Mouse (Mus musculus): ENCODE results near the gene Lyzl4. TPM values are rescaled to one million over a fixed set of nuclear protein-coding genes. Genes with fewer than 3 reads are reported as not detected.

Lyzl4 gene
- not detected for total RNA-seq (2021)

- peak; percentile 57 for DNase-seq (ENCODE audit: low spot score)
- intact Hi-C loops (cut with DNase I) = loop anchor here (5.0 kb wide), 1 partner anchor 35 kb away; no protein-coding TSS in a partner anchor
These were observed at the start of gene Lyzl4 for GRCm38 (mm10) chr9:121642001-121642400. Gene Lyzl4, minus strand, starts transcription at chr9:121642096.

- DNase-seq (ENCODE audit: low spot score) = no peak
- intact Hi-C loops (cut with DNase I) = no loop called here
These were observed 48.8 kb upstream of the Lyzl4 start for GRCm38 (mm10) chr9:121690734-121691133.

- intact Hi-C loops (cut with DNase I) = no loop called here
- no peak for DNase-seq (ENCODE audit: low spot score)
These were observed 48.3 kb upstream of the Lyzl4 start for GRCm38 (mm10) chr9:121690200-121690651.

GRCm38 (mm10) chr9:121684702-121685101, 42.8 kb upstream of the Lyzl4 start:
- no peak for DNase-seq (ENCODE audit: low spot score)
- intact Hi-C loops (cut with DNase I) = no loop called here

GRCm38 (mm10) chr9:121682037-121682680, 40.3 kb upstream of the Lyzl4 start:
- intact Hi-C loops (cut with DNase I) = no loop called here

GRCm38 (mm10) chr9:121681191-121681590, 39.3 kb upstream of the Lyzl4 start:
- no peak for DNase-seq (ENCODE audit: low spot score)
- intact Hi-C loops (cut with DNase I) = no loop called here

More at GRCm38 (mm10) chr9:121682037-121682680, 40.3 kb upstream of the Lyzl4 start:
- no peak for DNase-seq (ENCODE audit: low spot score)

- intact Hi-C loops (cut with DNase I) = loop anchor here (5.0 kb wide), 1 partner anchor 37 kb away; the partner anchor contains the start of genes Lyzl4 and Vipr1
- DNase-seq (ENCODE audit: low spot score) = no peak
These were observed 37.7 kb upstream of the Lyzl4 start for GRCm38 (mm10) chr9:121679549-121679948.

- intact Hi-C loops (cut with DNase I) = loop anchor here (5.0 kb wide), 1 partner anchor 35 kb away; the partner anchor contains the start of genes Lyzl4 and Vipr1
- DNase-seq (ENCODE audit: low spot score) = no peak
These were observed 35.6 kb upstream of the Lyzl4 start for GRCm38 (mm10) chr9:121677476-121677875.

- intact Hi-C loops (cut with DNase I) = loop anchor here (5.0 kb wide), 1 partner anchor 35 kb away; the partner anchor contains the start of genes Lyzl4 and Vipr1
- no peak for DNase-seq (ENCODE audit: low spot score)
These were observed 35.2 kb upstream of the Lyzl4 start for GRCm38 (mm10) chr9:121677069-121677468.

GRCm38 (mm10) chr9:121675556-121675955, 33.7 kb upstream of the Lyzl4 start:
- no peak for DNase-seq (ENCODE audit: low spot score)
- intact Hi-C loops (cut with DNase I) = loop anchor here (5.0 kb wide), 1 partner anchor 33 kb away; the partner anchor contains the start of genes Lyzl4 and Vipr1

- intact Hi-C loops (cut with DNase I) = loop anchor here (5.0 kb wide), 1 partner anchor 33 kb away; the partner anchor contains the start of genes Lyzl4 and Vipr1
- DNase-seq (ENCODE audit: low spot score) = no peak
These were observed 33.1 kb upstream of the Lyzl4 start for GRCm38 (mm10) chr9:121675011-121675410.

- DNase-seq (ENCODE audit: low spot score) = no peak
- intact Hi-C loops (cut with DNase I) = loop anchor here (5.0 kb wide), 1 partner anchor 426 kb away; no protein-coding TSS in a partner anchor
These were observed 31.8 kb upstream of the Lyzl4 start for GRCm38 (mm10) chr9:121673716-121674115.

- intact Hi-C loops (cut with DNase I) = loop anchor here (5.0 kb wide), 1 partner anchor 425 kb away; no protein-coding TSS in a partner anchor
- DNase-seq (ENCODE audit: low spot score) = peak; percentile 34
These were observed 30.4 kb upstream of the Lyzl4 start for GRCm38 (mm10) chr9:121672311-121672710.

GRCm38 (mm10) chr9:121671300-121671699, 29.4 kb upstream of the Lyzl4 start:
- no peak for DNase-seq (ENCODE audit: low spot score)
- intact Hi-C loops (cut with DNase I) = loop anchor here (2.0 to 5.0 kb wide), 2 partner anchors 192 to 424 kb away; no protein-coding TSS in a partner anchor

- peak; percentile 38 for DNase-seq (ENCODE audit: low spot score)
- intact Hi-C loops (cut with DNase I) = no loop called here
These were observed 27.5 kb upstream of the Lyzl4 start for GRCm38 (mm10) chr9:121669348-121669791.

- DNase-seq (ENCODE audit: low spot score) = no peak
These were observed 25.9 kb upstream of the Lyzl4 start for GRCm38 (mm10) chr9:121667822-121668221.

GRCm38 (mm10) chr9:121666957-121667630, 25.2 kb upstream of the Lyzl4 start:
- intact Hi-C loops (cut with DNase I) = no loop called here
- DNase-seq (ENCODE audit: low spot score) = no peak

More at GRCm38 (mm10) chr9:121667822-121668221, 25.9 kb upstream of the Lyzl4 start:
- intact Hi-C loops (cut with DNase I) = no loop called here

- intact Hi-C loops (cut with DNase I) = no loop called here
- no peak for DNase-seq (ENCODE audit: low spot score)
These were observed 22.2 kb upstream of the Lyzl4 start for GRCm38 (mm10) chr9:121664104-121664503.

- intact Hi-C loops (cut with DNase I) = no loop called here
- no peak for DNase-seq (ENCODE audit: low spot score)
These were observed 21.6 kb upstream of the Lyzl4 start for GRCm38 (mm10) chr9:121663467-121663866.

- no peak for DNase-seq (ENCODE audit: low spot score)
- intact Hi-C loops (cut with DNase I) = no loop called here
These were observed 17.9 kb upstream of the Lyzl4 start for GRCm38 (mm10) chr9:121659791-121660190.

All from heart, postnatal 25 days (tissue).